Comparison of ENCODE assay signal across 15 mouse cellular contexts in the genomic region with DNA sequence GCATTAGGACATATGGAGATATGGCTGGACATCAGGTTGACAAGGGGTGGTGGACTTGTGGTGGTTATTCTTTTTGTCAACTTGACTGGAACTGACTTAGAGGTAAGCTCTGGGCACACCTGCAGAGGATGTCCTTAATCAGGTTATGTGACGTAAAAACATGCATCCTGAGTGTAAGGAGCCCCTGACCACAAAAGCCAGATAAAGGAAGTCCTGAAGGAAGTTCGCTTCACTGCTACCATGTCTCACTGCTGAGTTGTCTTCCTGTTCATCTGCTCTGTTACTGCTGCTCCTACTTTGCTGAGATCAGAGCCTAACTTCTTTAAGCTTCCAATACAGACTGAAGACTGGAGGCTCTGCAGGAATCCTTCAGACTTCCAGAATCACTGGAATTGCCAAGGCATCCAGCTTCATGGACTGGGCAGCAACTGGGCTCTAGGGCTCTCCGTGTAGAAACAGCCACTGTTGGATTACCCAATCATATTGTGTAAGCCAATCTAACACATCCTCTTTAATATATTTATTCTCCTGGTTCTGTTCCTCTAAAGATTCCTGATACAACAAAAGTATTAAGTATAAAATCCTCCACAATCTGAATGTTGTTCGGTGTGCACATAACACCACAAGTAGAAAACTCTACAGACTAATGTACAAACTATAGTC.
DNase-seq lines count a peak whose midpoint lies in the region; ATAC-seq and TF ChIP-seq lines count a peak whose summit lies in the region.
"Had no signal": no experiment of that assay in that cellular context is flagged by ENCODE, and none has a peak within 500 bp of the region (broad histone marks: within the 10 kb centered on the region; RNA-seq: fewer than 3 reads in every experiment).

No protein-coding gene starts in this region.

- H3K4me2 ChIP-seq in CH12.LX (ENCODE audit: insufficient read depth, low read depth, poor library complexity, severe bottlenecking): no peak overlapping the region
- H3K4me2 ChIP-seq in midbrain, embryonic 11.5 days: no peak overlapping the region
- H3K4me2 ChIP-seq: heart, embryonic 11.5 days; hindbrain, embryonic 14.5 days; kidney, embryonic 15.5 days; midbrain, embryonic 12.5 days had no signal

- dilution Hi-C loops in CH12.LX (cut with MboI; ENCODE audit: extremely low pct_ligation_motif_present, extremely low pct_unique_long_range_greater_than_20kb, low sequenced_read_pairs): no loop called here

- no peaks in the 10 kb centered on the region for H3K9me3 ChIP-seq in CH12.LX (replicated peaks; ENCODE audit: low read length)
- H3K9me3 ChIP-seq in midbrain, embryonic 11.5 days (ENCODE audit: control insufficient read depth, low read length): no peaks in the 10 kb centered on the region
- H3K9me3 ChIP-seq in heart, embryonic 10.5 days: no peaks in the 10 kb centered on the region
- H3K9me3 ChIP-seq: kidney, embryonic 15.5 days; midbrain, embryonic 12.5 days had no signal

- WGBS in thymus, adult 2 months: 25% methylated on average over 4 of the region's 4 CpGs
- 88% methylated on average over 4 of the region's 4 CpGs for WGBS in midbrain, embryonic 11.5 days
- 76% methylated on average over 4 of the region's 4 CpGs for WGBS in heart, embryonic 10.5 days

- TF ChIP-seq POLR2A in CH12.LX (IDR thresholded peaks at IDR 0.05; ENCODE audit: low read depth, low read length): no peak
- TF ChIP-seq POLR2A in thymus, adult 2 months (IDR thresholded peaks at IDR 0.05; ENCODE audit: control insufficient read depth, extremely low read depth, insufficient read depth, low read length, poor library complexity): no peak

- in situ Hi-C loops in CH12.LX (cut with MboI; ENCODE audit: low pct_ligation_motif_present, low pct_unique_long_range_greater_than_20kb, low sequenced_read_pairs): no loop called here

- peak; percentile 49; the same call in 1 of the 2 replicates for TF ChIP-seq EP300 in CH12.LX (IDR thresholded peaks at IDR 0.05; ENCODE audit: low read length)

- peaks cover 3 to 38% of the 10 kb centered on the region in 2 experiments; a peak in 2 of 4 replicates for H3K4me1 ChIP-seq in CH12.LX (ENCODE audit: control insufficient read depth in 1 of 2, insufficient read depth in 2 of 2)
- H3K4me1 ChIP-seq in thymus, adult 2 months (replicated peaks; ENCODE audit: control insufficient read depth, insufficient read depth, low read length): peaks cover 8% of the 10 kb centered on the region
- no peaks in the 10 kb centered on the region for H3K4me1 ChIP-seq in midbrain, embryonic 11.5 days (ENCODE audit: control insufficient read depth, insufficient read depth, low read length)
- H3K4me1 ChIP-seq in heart, embryonic 10.5 days: no peaks in the 10 kb centered on the region
- H3K4me1 ChIP-seq: kidney, embryonic 15.5 days; midbrain, embryonic 12.5 days had no signal

- H3K9ac ChIP-seq in CH12.LX (ENCODE audit: insufficient read depth, low read depth): no peak overlapping the region
- no peak overlapping the region for H3K9ac ChIP-seq in midbrain, embryonic 11.5 days (ENCODE audit: low read length)
- H3K9ac ChIP-seq: hindbrain, embryonic 14.5 days; kidney, embryonic 15.5 days; midbrain, embryonic 12.5 days had no signal

- ATAC-seq in inflammation-experienced regulatory T-cells, adult 6 months: peak; percentile 90
- no peak for ATAC-seq in midbrain, embryonic 11.5 days (ENCODE audit: low FRiP score)

- peak; percentile 61 for DNase-seq in CD4-positive helper T cell, adult 2 months (ENCODE audit: low read depth, low spot score)
- peak; percentile 49 for DNase-seq in CH12.LX (ENCODE audit: extremely low read depth)
- peak; percentile 54 for DNase-seq in thymus, adult 2 months
- no peak for DNase-seq in midbrain, embryonic 11.5 days (ENCODE audit: low spot score, missing footprints)
- DNase-seq in heart, embryonic 10.5 days (ENCODE audit: low spot score): no peak
- no peak for DNase-seq in embryo, embryonic 9.5 days (ENCODE audit: extremely low spot score)
- DNase-seq: cerebellum, postnatal 10 days; liver; right cerebral cortex, postnatal 25 days had no signal

- no peak for TF ChIP-seq CTCF in CH12.LX (conservative IDR thresholded peaks at IDR 0.05 in 1 of 2, IDR thresholded peaks at IDR 0.05 in 1 of 2; ENCODE audit: low read depth in 2 of 2, low read length in 2 of 2)
- no peak for TF ChIP-seq CTCF in thymus, adult 2 months (IDR thresholded peaks at IDR 0.05; ENCODE audit: borderline replicate concordance, control insufficient read depth, extremely low read depth, insufficient read depth, low read length, poor library complexity)

- no peaks in the 10 kb centered on the region for H3K36me3 ChIP-seq in CH12.LX (replicated peaks in 1 of 2; ENCODE audit: control insufficient read depth in 1 of 2, insufficient read depth in 1 of 2, low read length in 1 of 2)
- H3K36me3 ChIP-seq in thymus, adult 2 months (ENCODE audit: control insufficient read depth, insufficient read depth, low read length): no peaks in the 10 kb centered on the region
- no peaks in the 10 kb centered on the region for H3K36me3 ChIP-seq in midbrain, embryonic 11.5 days (ENCODE audit: control insufficient read depth, insufficient read depth, low read length)
- H3K36me3 ChIP-seq in heart, embryonic 10.5 days: no peaks in the 10 kb centered on the region
- H3K36me3 ChIP-seq: kidney, embryonic 15.5 days; midbrain, embryonic 12.5 days had no signal

- no peaks in the 10 kb centered on the region for H3K27me3 ChIP-seq in CH12.LX (replicated peaks)
- no peaks in the 10 kb centered on the region for H3K27me3 ChIP-seq in thymus, adult 2 months (ENCODE audit: control insufficient read depth, insufficient read depth, low read length)
- no peaks in the 10 kb centered on the region for H3K27me3 ChIP-seq in midbrain, embryonic 11.5 days (ENCODE audit: control insufficient read depth, insufficient read depth, low read length)
- H3K27me3 ChIP-seq in heart, embryonic 10.5 days (ENCODE audit: insufficient read depth, poor library complexity, severe bottlenecking): no peaks in the 10 kb centered on the region
- H3K27me3 ChIP-seq: kidney, embryonic 15.5 days; midbrain, embryonic 12.5 days had no signal

- no peaks in the 10 kb centered on the region for H3K79me2 ChIP-seq in CH12.LX (replicated peaks; ENCODE audit: control insufficient read depth, extremely low read depth, insufficient read depth, poor library complexity, severe bottlenecking)

- no peak overlapping the region for H3K27ac ChIP-seq in CH12.LX (ENCODE audit: insufficient read depth, low read depth)
- peak overlapping the region; percentile 93 for H3K27ac ChIP-seq in thymus, adult 2 months (ENCODE audit: control insufficient read depth, insufficient read depth, low read length)
- no peak overlapping the region for H3K27ac ChIP-seq in midbrain, embryonic 11.5 days (ENCODE audit: low read depth, low read length)
- H3K27ac ChIP-seq in heart, embryonic 10.5 days: no peak overlapping the region
- H3K27ac ChIP-seq: hindbrain, embryonic 14.5 days; kidney, embryonic 15.5 days; midbrain, embryonic 12.5 days had no signal

- no peak overlapping the region for H3K4me3 ChIP-seq in CH12.LX (replicated peaks in 1 of 3; ENCODE audit: low read depth in 2 of 3, low read length in 2 of 3, poor library complexity in 1 of 3)
- no peak overlapping the region for H3K4me3 ChIP-seq in thymus, adult 2 months (ENCODE audit: control insufficient read depth, insufficient read depth, low read length)
- H3K4me3 ChIP-seq in midbrain, embryonic 11.5 days (ENCODE audit: low read depth, low read length): no peak overlapping the region
- no peak overlapping the region for H3K4me3 ChIP-seq in heart, embryonic 10.5 days
- H3K4me3 ChIP-seq: erythroblast, embryonic 14.5 days; kidney, embryonic 15.5 days; midbrain, embryonic 12.5 days had no signal

- TF ChIP-seq RAD21 in CH12.LX (IDR thresholded peaks at IDR 0.05; ENCODE audit: low read depth, low read length): no peak

TF ChIP-seq in CH12.LX, 34 proteins besides CTCF, POLR2A, EP300 and RAD21:
- no peak for TF ChIP-seq ZC3H11A (IDR thresholded peaks at IDR 0.05; ENCODE audit: low read depth, low read length)
- TF ChIP-seq CHD2 (IDR thresholded peaks at IDR 0.05; ENCODE audit: low read length): no peak
- no peak for TF ChIP-seq JUND (conservative IDR thresholded peaks at IDR 0.05; ENCODE audit: low read depth, low read length)
- TF ChIP-seq ZKSCAN1 (IDR thresholded peaks at IDR 0.05; ENCODE audit: borderline replicate concordance, low read depth, low read length): no peak
- TF ChIP-seq ETS1 (conservative IDR thresholded peaks at IDR 0.05; ENCODE audit: low read depth, low read length): no peak
- no peak for TF ChIP-seq UBTF (IDR thresholded peaks at IDR 0.05; ENCODE audit: low read depth, low read length)
- no peak for TF ChIP-seq MAFK (IDR thresholded peaks at IDR 0.05; ENCODE audit: insufficient replicate concordance, low read length)
- no peak for TF ChIP-seq POLR2AphosphoS2 (IDR thresholded peaks at IDR 0.05; ENCODE audit: low read depth, low read length)
- TF ChIP-seq MEF2A (IDR thresholded peaks at IDR 0.05; ENCODE audit: borderline replicate concordance, low read depth, low read length): no peak

Comparison
In these comparisons a context has a peak if more than half of its experiments do, and no peak if none do; other contexts are left out.
1. DNase-seq: peak in CD4-positive helper T cell, adult 2 months (single experiment), CH12.LX (single experiment) and thymus, adult 2 months (single experiment); none in midbrain, embryonic 11.5 days (single experiment), heart, embryonic 10.5 days (single experiment) and embryo, embryonic 9.5 days (single experiment).